Mouse (Mus musculus): ENCODE results near the gene Gsc2. TPM values are rescaled to one million over a fixed set of nuclear protein-coding genes. Genes with fewer than 3 reads are reported as not detected.

Gene Gsc2
- polyA plus RNA-seq, 2 experiments, result 0.10 TPM; not detected in 1

- Histone ChIP-seq H3K27me3 (ENCODE audit: control insufficient read depth, insufficient read depth, low read length) (no peaks in the 10 kb centered on the region), H3K4me2 (replicated peaks; ENCODE audit: low read depth, low read length, severe bottlenecking) (no peak overlapping the region), H3K9ac (ENCODE audit: low read depth, low read length, severe bottlenecking) (no peak overlapping the region), H3K4me1 (ENCODE audit: control insufficient read depth, insufficient read depth, low read length) (no peaks in the 10 kb centered on the region), H3K36me3 (ENCODE audit: control insufficient read depth, insufficient read depth, low read length) (no peaks in the 10 kb centered on the region), H3K9me3 (ENCODE audit: control insufficient read depth, low read length) (no peaks in the 10 kb centered on the region), H3K4me3 (replicated peaks; ENCODE audit: low read length) (no peak overlapping the region), H3K27ac (replicated peaks; ENCODE audit: low read depth, low read length) (no peak overlapping the region)
- 35% methylated on average over 2 of the region's 2 CpGs for WGBS
- TF ChIP-seq POLR2A (IDR thresholded peaks at IDR 0.05; ENCODE audit: borderline replicate concordance, extremely low read depth, insufficient read depth, insufficient read length), result no peak
- no peak for DNase-seq (ENCODE audit: low spot score)
- no peak for ATAC-seq (ENCODE audit: low FRiP score, low read depth)
Measured at GRCm38 (mm10) chr16:17949421-17949877, 34.6 kb upstream of the Gsc2 start.

GRCm38 (mm10) chr16:17945081-17945831 lies 30.4 kb upstream of the Gsc2 start:
- H3K27ac ChIP-seq (replicated peaks; ENCODE audit: low read depth, low read length), result no peak overlapping the region
- WGBS, result 51% methylated on average over 7 of the region's 7 CpGs
- H3K4me1 ChIP-seq (ENCODE audit: control insufficient read depth, insufficient read depth, low read length), result no peaks in the 10 kb centered on the region
- no peak overlapping the region for H3K4me3 ChIP-seq (replicated peaks; ENCODE audit: low read length)
- no peaks in the 10 kb centered on the region for H3K27me3 ChIP-seq (ENCODE audit: control insufficient read depth, insufficient read depth, low read length)
- TF ChIP-seq POLR2A (IDR thresholded peaks at IDR 0.05; ENCODE audit: borderline replicate concordance, extremely low read depth, insufficient read depth, insufficient read length), result no peak
- ATAC-seq (ENCODE audit: low FRiP score, low read depth) (no peak), DNase-seq (ENCODE audit: low spot score) (no peak)
- H3K9ac ChIP-seq (ENCODE audit: low read depth, low read length, severe bottlenecking), result no peak overlapping the region
- no peak overlapping the region for H3K4me2 ChIP-seq (replicated peaks; ENCODE audit: low read depth, low read length, severe bottlenecking)
- H3K36me3 ChIP-seq (ENCODE audit: control insufficient read depth, insufficient read depth, low read length), result no peaks in the 10 kb centered on the region
- H3K9me3 ChIP-seq (ENCODE audit: control insufficient read depth, low read length), result no peaks in the 10 kb centered on the region

GRCm38 (mm10) chr16:17943466-17943865 lies 28.6 kb upstream of the Gsc2 start:
- H3K4me2 ChIP-seq (replicated peaks; ENCODE audit: low read depth, low read length, severe bottlenecking), result no peak overlapping the region
- TF ChIP-seq POLR2A (IDR thresholded peaks at IDR 0.05; ENCODE audit: borderline replicate concordance, extremely low read depth, insufficient read depth, insufficient read length), result no peak
- H3K36me3 ChIP-seq (ENCODE audit: control insufficient read depth, insufficient read depth, low read length), result no peaks in the 10 kb centered on the region
- H3K9ac ChIP-seq (ENCODE audit: low read depth, low read length, severe bottlenecking), result no peak overlapping the region
- H3K4me1 ChIP-seq (ENCODE audit: control insufficient read depth, insufficient read depth, low read length), result no peaks in the 10 kb centered on the region
- H3K9me3 ChIP-seq (ENCODE audit: control insufficient read depth, low read length), result no peaks in the 10 kb centered on the region
- no peak overlapping the region for H3K4me3 ChIP-seq (replicated peaks; ENCODE audit: low read length)
- DNase-seq (ENCODE audit: low spot score) (no peak), ATAC-seq (ENCODE audit: low FRiP score, low read depth) (no peak)
- WGBS, result 62% methylated on average over 8 of the region's 8 CpGs
- H3K27me3 ChIP-seq (ENCODE audit: control insufficient read depth, insufficient read depth, low read length), result no peaks in the 10 kb centered on the region
- H3K27ac ChIP-seq (replicated peaks; ENCODE audit: low read depth, low read length), result no peak overlapping the region

DNA sequence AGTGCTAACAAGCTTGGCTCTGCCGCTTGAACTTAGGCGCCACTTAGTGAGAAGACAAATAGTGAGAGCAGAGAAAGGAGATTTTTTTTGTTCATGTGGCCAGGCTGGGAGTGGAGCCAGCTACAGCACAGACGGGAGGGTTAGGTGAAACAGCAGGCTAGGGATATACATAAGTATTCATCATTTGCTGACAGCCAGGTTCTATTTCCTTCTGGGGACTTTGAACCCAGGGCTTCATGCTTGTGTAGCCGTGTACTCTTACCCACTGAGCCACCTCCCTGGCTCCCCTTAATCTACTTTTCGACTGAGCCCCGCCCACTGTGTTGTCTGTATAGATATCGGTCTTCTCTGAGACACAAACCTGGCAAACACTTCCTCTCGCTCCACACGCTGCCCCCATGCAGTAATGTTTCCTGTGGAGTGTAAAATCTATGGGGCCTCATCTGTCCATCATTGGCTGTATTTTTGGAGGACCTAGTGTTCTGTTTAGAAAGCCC lies 24.4 kb upstream of the Gsc2 start:
- H3K9ac ChIP-seq (ENCODE audit: low read depth, low read length, severe bottlenecking), result no peak overlapping the region
- no peak for DNase-seq (ENCODE audit: low spot score)
- H3K27me3 ChIP-seq (ENCODE audit: control insufficient read depth, insufficient read depth, low read length), result no peaks in the 10 kb centered on the region
- 66% methylated on average over 9 of the region's 9 CpGs for WGBS
- H3K9me3 ChIP-seq (ENCODE audit: control insufficient read depth, low read length), result no peaks in the 10 kb centered on the region
- H3K27ac ChIP-seq (replicated peaks; ENCODE audit: low read depth, low read length), result no peak overlapping the region
- no peaks in the 10 kb centered on the region for H3K36me3 ChIP-seq (ENCODE audit: control insufficient read depth, insufficient read depth, low read length)
- ATAC-seq (ENCODE audit: low FRiP score, low read depth), result no peak
- H3K4me2 ChIP-seq (replicated peaks; ENCODE audit: low read depth, low read length, severe bottlenecking), result no peak overlapping the region
- no peaks in the 10 kb centered on the region for H3K4me1 ChIP-seq (ENCODE audit: control insufficient read depth, insufficient read depth, low read length)
- no peak overlapping the region for H3K4me3 ChIP-seq (replicated peaks; ENCODE audit: low read length)
- TF ChIP-seq POLR2A (IDR thresholded peaks at IDR 0.05; ENCODE audit: borderline replicate concordance, extremely low read depth, insufficient read depth, insufficient read length), result no peak

- no peaks in the 10 kb centered on the region for H3K27me3 ChIP-seq (ENCODE audit: control insufficient read depth, insufficient read depth, low read length)
- DNase-seq (ENCODE audit: low spot score), result peak; percentile 59
- H3K4me2 ChIP-seq (replicated peaks; ENCODE audit: low read depth, low read length, severe bottlenecking), result no peak overlapping the region
- WGBS, result 12% methylated on average over 7 of the region's 7 CpGs
- no peak; the same call in 1 of the 2 replicates for ATAC-seq (ENCODE audit: low FRiP score, low read depth)
- no peak overlapping the region for H3K9ac ChIP-seq (ENCODE audit: low read depth, low read length, severe bottlenecking)
- no peak for TF ChIP-seq POLR2A (IDR thresholded peaks at IDR 0.05; ENCODE audit: borderline replicate concordance, extremely low read depth, insufficient read depth, insufficient read length)
- H3K9me3 ChIP-seq (ENCODE audit: control insufficient read depth, low read length), result no peaks in the 10 kb centered on the region
- H3K4me1 ChIP-seq (ENCODE audit: control insufficient read depth, insufficient read depth, low read length), result no peaks in the 10 kb centered on the region
- no peak overlapping the region for H3K27ac ChIP-seq (replicated peaks; ENCODE audit: low read depth, low read length)
- no peaks in the 10 kb centered on the region for H3K36me3 ChIP-seq (ENCODE audit: control insufficient read depth, insufficient read depth, low read length)
- no peak overlapping the region for H3K4me3 ChIP-seq (replicated peaks; ENCODE audit: low read length)
Measured at GRCm38 (mm10) chr16:17938821-17939220, 24.0 kb upstream of the Gsc2 start.

Measured in limb, embryonic 14.5 days (tissue).